Mouse (Mus musculus): Measurements from ENCODE around the gene Gab2.

Gab2 gene

DNA sequence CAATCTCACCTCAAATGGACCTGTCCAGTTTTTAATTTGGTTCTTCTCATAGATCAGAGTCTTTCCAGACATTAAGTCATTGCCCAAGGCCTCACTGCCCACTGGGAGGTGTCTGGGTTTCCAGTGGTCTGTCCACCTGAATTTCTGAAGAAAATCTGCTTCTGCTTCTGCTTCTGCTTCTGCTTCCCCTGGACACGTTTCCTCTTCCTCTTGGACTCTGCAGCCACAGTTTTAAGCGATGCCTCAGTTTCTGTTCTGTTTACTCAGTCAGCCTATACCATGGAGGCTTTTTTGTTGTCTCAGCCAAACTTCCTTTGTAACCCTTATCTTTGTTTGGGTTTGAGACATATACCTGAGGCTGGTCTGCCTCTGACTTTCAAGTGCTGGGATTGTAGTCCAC, 170.3 kb downstream of the Gab2 start:
- no peak for DNase-seq (ENCODE audit: low spot score in 2 of 2)

DNA sequence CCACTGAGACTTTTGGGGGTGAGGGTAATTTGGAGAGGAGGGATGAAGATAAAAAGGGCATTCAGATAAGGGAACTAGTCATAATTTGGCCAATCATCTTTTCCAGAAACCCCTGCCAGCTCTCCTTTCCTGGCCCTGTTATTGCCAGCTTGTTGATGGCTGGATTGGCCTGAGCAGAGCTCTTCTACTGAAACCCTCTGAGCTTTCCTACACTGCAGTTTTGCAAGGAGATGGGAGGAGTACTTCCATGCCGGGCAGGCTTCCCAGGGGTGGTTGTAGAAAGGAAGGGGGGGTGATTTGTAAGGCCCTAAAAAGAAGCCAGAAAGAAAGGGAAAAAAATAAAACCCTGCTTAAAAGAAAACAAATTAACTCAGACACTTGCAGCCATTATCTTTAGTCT, 181.2 kb downstream of the Gab2 start:
- no peak for DNase-seq (ENCODE audit: low spot score in 2 of 2)

DNA sequence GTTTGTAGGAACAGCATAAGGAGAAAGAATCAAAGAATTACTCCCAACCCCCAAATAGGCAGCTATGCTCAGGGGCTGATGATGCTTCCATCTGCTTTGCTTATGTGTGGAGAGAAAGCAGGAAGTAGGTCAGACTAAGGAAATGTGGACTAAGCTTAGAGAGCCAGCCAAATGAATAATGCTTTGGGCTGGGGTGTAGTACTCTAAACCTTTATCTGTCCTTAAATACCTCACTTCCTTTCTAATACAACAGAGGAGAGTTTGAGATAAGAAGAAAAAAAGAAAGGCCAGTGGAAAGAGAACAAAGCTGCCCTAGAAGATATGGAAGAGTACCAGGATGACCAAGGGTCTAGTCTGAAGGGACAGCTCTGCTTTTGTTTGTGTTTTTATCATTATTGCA, 189.0 kb downstream of the Gab2 start:
- no peak for DNase-seq (ENCODE audit: low spot score in 2 of 2)

DNA sequence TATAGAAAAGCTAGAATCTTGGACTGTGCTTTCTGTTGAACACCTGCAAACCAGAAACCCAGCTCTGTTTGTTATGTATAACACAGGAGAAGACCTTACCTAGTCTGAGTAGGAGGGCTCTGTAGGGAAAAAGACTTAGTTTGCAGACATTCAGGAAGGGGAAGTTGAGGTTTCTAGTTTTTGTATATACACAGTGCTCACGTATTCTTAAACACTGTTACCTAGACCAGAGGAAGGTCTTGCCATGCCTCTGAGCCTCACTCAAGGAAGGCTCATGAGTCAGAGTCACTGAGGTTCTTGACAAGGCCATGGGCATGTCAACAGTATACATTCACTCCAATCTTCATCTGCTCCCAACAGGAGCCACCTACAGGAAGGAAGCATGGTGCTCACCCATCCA, 189.7 kb downstream of the Gab2 start:
- DNase-seq (ENCODE audit: low spot score in 2 of 2) = no peak

DNA sequence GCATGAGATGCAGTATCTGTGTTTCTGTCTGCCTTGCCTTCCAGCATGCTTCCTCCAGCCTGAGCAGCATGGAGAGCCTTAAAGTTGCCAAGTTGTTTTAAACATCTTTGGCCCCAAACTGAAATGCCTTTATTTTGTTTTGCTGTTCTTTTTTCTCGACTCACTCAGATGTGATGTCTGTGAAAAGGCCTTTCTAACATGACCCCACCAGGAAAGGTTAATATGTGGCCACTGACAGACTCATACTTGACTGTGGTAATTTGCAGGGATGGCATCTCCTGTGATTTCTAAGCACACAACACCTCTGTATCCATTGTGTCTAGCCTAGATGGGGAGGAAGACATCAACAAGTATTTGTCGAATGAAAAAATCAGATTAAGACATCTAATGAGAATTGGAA, 215.6 kb downstream of the Gab2 start:
- DNase-seq (ENCODE audit: low spot score in 2 of 2) = no peak

DNA sequence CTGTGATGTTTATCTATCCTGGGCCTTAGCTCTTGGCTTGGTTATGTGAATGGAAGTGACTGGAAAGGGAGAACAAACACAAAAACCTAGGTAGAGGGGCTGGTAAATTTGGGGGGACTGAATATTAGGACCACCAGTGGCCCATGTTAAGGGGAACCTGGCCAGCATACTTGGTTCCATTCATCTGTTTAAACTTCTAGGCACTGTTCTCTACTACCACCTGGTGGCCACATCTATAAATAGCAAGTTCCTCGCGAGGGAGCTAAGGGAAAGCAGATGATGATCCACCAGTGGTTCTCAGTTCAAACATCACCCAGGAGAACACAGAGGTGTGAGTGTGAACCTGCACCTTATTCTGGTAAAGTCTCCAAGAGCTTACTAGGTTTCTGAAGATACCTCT, 216.1 kb downstream of the Gab2 start:
- peak; percentile 62 to 87 for DNase-seq (ENCODE audit: low spot score in 2 of 2)

DNA sequence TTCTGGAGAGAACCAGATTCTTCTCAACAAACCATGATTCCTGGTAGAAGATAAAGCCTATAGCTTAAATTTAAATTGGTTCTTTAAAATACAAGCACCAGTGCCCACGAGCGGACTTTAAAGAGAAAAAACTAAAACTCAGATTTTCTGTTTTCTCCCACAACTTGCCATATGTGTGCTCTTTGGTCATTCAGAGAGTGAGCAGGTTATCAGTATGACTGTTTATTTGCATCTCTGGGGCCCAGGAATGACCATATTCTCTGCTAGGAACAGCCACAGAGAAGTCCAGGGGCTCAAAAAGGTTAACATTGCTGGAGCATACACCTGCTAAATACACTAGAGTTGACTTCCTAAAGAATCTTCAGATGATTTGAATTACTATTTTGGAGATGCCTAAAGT, 216.9 kb downstream of the Gab2 start:
- no peak for DNase-seq (ENCODE audit: low spot score in 2 of 2)

DNA sequence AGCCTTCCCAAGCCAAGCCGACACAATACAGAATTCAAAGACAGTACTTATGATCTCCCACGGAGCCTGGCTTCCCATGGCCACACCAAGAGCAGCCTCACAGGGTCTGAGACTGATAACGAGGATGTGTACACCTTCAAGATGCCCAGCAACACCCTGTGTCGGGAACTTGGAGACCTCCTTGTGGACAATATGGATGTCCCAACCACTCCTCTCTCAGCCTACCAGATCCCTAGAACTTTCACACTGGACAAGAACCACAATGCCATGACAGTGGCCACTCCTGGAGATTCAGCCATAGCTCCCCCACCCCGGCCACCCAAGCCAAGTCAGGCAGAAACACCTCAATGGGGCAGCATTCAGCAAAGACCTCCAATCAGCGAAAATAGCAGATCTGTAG, 217.6 kb downstream of the Gab2 start:
- no peak for DNase-seq (ENCODE audit: low spot score in 2 of 2)

DNA sequence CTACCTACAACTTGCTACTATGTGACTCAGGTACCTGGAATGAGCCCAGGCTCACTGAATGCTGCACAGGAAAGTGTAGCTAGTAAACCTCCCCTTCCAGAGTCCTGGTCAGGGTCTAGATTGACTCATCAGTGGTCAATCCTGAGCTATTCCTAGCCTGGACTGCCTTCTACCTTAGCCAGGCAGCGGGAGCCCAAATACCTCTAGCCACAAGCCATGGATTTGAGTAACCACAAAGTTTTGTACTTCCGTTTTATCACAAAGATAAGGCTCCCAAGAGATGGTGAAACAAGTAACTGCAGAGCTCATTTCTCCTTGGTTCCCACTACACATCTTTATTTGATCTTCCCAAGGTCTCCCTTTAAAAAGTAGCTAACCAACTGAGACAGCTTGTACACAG, 219.5 kb downstream of the Gab2 start:
- no peak for DNase-seq (ENCODE audit: low spot score in 2 of 2)

DNA sequence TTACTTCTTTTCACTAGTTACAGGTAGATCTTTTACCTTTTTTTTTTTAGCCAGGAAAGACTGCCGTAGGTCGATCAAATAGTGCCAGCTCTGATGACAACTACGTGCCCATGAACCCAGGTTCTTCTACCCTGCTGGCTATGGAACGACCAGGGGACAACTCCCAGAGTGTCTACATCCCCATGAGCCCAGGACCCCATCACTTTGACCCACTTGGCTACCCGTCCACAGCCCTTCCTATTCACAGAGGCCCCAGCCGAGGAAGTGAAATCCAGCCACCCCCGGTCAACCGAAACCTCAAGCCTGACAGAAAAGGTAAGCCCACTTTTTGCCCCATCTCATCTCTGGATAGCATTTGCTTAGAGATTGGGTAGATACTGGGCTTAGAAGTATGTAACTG, 219.9 kb downstream of the Gab2 start:
- DNase-seq (ENCODE audit: low spot score in 2 of 2) = no peak

DNA sequence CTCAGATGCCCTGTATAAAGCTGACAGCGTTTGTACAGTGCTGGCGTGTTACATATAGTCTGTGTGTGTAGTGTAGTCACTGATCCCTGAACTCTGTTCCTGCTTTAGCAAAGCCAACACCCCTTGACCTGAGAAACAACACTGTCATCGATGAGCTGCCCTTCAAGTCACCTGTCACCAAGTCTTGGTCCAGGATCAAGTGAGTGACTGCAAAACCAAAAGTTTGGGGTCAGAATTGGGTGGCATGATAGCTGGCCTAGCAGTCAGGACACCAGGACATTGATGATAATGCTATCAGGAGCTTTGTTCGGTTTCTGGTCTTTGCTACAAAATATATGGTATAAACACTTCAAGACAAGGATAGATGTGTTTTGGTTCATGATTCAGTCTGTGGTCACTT, 220.9 kb downstream of the Gab2 start:
- DNase-seq (ENCODE audit: low spot score in 2 of 2) = no peak

DNA sequence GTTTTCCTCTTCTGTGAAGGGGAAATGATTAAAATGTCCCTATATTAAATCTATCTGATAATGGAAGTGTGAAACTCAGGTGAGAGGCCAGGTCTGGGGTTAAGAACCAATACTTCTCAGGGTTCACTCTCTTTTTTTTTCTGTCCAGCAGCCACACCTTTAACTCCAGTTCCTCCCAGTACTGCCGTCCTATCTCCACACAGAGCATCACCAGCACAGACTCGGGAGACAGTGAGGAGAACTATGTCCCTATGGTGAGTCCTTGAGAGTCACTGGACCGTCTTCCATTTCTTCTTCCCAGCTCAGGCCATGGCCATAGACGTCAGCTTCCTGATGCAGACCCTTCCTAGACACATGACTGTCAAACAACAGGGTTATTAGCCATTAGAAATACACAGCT, 221.5 kb downstream of the Gab2 start:
- DNase-seq (ENCODE audit: low spot score in 2 of 2) = no peak

DNA sequence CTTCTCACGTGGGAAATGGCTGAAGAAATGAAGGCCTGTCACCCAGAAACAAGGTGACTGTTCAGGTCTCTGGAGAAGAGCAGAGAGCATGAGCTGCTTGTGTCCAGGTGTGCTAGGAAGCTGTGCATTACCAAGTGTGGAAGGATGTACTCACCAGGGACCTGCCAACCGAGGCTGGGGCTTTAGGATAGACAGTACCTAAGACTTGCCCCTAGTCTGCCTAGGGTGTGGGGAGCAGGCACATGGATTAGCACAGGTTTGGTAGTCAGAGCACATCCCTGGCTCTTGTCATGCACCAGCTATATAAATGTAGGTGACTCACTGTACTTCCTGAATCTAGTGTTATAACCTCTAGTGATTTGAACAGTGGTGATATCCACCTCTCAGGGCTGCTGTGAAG, 222.2 kb downstream of the Gab2 start:
- DNase-seq (ENCODE audit: low spot score in 2 of 2) = no peak

DNA sequence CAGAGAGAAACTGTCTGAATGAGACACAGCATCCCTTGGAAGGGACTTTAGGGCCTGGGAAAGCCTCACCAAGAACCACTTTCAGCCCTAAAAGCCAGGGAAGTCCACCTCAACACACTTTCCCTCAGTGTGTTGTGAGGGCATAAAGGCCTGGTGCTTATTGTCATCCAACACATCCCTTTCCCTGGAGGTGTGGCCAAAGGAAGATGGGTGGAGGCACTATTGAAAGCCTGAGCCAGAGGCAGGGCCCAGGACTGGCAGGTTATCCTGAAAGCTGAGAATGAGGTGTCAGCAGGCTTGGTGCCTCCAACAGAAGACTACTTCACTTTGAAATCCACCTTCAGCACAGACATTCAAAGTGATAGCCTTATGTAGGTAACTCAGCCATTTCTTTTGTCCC, 223.1 kb downstream of the Gab2 start:
- no peak for DNase-seq (ENCODE audit: low spot score in 2 of 2)

DNA sequence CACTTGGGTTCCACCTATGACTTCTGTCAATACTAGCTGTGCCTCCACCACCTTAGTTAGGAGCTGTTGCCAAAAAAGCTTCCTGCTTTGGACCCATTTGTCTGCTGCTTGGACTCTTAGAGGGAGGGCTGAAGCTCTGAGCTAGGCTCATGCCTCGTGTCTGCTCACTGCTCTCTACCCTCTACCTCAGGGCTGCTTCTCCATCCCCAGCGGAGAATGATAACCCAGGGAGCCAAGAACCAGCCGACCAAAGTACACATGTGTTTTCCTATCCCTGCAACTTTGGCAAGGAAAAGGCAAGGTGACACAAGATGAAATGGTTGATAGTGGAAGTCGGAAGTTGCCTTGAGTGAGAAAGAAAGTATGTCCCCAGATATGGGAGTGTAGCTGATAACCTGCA, 223.8 kb downstream of the Gab2 start:
- no peak for DNase-seq (ENCODE audit: low spot score in 2 of 2)

DNA sequence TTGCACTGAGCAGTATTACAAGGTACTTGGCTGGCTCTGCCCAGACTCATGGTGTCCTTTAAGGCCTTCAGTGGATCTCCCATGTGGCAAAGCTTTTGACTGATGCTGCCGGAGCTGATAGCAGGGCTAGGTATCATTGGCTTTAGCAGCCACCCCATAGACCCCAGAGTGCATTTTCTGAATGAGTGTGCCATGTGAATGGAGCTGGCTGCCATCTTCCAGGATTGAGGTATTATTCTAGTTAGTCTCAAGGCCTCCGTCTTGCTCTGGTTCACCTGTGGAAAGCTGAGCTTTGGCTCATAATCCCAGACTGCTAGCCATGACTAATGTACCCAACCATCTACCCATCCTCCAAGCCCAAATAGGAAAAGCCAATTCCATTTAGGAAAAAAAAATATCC, 225.4 kb downstream of the Gab2 start:
- DNase-seq (ENCODE audit: low spot score in 2 of 2) = no peak

DNA sequence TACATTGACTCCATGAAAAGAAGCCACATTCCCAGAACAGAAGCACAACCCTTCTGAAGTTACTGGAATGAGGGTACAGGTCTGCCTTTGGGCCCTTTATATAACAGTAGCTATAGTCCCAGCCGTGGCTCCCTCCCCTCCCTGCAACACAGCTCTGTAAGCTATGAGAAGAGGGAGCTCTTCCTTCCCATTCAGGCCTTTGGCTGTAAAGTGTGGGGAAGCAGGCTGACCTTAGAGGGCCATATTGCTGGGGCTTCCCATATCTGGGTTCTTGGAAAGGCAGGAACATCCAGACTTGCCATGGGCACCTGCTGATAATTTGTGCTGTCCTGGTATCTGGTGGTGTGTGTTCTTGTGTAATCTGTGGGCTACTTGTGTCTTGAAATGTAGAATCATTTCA, 226.2 kb downstream of the Gab2 start:
- DNase-seq (ENCODE audit: low spot score in 2 of 2) = no peak

DNA sequence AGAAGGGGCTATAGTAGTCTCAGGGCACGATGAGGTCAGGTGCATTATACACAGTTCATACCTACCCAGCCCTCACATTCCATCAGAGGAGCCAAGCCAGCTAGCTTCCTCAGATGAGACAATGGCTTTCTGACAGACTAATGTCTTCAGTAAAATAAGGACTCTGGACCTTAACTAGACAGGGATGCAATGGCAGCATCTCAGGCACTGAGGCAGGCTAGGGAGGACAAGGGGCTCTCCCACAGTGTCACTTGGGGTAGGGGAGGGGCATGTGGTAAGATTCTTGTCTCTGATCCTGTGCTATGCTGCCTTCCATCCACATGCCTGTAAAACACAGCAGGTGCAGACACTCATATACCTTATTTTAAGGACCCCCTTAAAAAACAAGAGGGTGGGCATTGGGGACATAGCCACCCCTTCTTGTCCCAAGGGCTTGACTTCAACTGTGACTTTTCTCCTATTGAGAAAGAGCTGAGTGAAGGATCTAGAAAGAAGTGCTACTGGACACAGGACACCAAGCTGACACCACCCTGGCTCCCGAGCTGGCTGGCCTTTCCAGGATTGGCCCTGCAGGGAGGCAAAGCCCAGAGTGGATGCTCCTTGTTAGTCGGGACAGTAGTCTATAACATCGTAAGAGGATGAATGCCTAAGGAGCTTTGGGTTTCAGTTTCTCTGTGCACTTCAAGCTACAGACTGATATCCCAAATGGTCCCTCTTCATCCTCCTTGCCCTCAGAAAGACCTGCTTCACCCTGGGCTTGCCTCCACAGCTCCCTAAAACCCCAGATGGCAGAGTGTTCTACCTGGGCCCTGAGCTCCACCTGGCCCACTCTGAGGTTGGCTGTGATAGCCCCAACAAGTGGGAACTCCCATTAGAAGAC, 228.3 kb downstream of the Gab2 start:
- DNase-seq (ENCODE audit: low spot score in 2 of 2) = no peak

DNA sequence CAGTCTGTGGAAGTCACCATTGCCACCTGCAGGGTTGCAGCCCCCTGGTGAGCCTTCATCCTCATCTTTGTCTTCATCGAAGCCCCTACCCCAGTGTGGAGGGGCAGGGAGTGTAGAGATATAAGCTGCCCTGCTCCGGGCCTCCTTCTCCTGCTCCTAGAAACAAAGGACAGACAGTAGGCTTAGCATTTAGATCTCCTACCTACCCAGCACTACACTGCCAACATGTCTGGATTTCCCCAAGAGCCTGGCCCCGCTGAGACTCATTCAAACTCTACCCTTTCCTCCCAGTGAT, 228.9 kb downstream of the Gab2 start:
- DNase-seq (ENCODE audit: low spot score in 2 of 2) = no peak

DNA sequence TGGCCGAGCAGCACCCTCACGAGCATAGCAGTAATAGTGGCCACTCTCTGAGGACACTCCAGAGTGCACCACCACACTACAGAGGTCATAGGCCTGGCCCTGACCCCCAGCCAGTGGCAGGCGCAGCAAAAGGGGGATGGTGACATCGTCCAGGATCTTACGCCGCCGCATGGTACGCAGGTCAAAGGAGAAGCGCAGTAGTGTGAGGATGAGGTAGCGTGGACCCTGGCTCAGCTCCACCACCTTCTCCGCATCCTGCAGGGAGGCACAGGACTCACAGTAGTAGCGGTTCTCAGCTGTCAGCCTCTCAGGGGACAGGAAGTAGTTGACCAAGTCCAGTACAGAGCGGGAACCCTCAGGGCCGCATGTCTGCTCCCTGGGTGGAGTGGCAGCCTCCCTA, 230.2 kb downstream of the Gab2 start:
- no peak for DNase-seq (ENCODE audit: low spot score in 2 of 2)

DNA sequence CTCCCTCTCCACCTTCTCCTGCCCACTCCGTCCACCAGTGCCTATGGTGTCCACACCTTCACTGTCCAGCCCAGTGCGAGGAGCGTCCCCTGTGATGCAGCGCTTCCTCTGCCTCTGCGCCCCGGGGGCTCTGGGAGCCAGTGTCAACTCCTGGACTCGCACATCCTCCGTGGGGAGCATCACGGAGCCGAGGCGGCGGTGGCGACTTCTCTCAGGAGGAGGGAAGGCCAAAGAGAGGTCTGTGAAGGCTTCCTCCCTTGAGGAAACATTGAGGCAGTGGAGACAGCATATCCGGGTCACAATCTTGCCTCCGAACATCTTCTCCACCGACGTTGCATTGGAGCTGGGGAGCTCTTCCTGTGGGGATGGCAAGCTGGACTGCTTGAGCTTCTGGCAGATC, 230.8 kb downstream of the Gab2 start:
- no peak for DNase-seq (ENCODE audit: low spot score in 2 of 2)

DNA sequence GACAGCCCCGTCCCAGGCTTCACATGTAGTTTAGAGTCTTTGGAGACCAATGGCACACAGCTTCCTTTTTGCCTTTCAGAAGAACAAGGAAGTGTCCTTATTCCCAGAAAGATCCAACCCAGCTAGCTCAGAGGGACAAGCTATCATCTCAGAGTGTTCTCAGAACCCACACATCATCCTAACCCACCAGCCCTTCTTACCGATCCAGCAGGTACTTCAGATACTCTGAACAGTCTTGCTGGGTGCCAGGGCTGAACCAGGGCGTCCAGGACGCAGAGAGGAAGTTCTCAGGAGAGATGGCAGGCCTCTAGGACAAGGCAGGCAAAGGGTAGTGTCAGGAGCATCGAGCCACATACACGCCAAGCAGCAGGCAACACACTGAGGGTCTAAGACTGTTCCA, 231.5 kb downstream of the Gab2 start:
- no peak for DNase-seq (ENCODE audit: low spot score in 2 of 2)

DNA sequence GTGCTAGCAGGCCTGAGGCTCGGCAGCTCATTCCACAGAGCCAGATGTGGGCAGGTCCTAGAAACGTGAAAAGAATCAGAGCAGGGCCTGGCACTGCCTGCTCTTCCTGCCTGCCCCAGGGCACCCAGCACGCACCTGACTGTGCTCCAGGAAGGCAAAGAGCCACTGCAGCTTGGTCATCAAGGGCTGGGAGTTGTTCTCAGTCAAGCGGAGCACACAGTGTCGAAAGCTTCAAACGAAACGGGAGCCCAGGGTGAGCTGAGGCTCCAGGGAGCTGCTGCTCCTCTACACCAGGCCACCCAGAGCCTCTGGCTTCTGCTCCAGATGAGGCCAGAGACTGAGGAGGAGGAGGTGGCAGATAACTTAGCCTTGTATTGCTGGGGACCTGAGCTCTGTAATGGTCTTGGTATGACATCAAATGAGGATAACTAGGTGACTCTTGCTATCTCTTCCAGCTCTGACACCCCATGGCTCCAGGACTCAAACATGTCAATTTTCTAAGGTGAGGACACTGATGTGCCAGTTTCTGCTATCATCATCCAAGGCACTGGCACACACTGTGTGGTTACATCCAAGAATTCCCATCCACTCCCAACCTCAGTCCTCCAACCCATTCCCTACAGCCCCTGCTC, 232.1 kb downstream of the Gab2 start:
- no peak for DNase-seq (ENCODE audit: low spot score in 2 of 2)

DNA sequence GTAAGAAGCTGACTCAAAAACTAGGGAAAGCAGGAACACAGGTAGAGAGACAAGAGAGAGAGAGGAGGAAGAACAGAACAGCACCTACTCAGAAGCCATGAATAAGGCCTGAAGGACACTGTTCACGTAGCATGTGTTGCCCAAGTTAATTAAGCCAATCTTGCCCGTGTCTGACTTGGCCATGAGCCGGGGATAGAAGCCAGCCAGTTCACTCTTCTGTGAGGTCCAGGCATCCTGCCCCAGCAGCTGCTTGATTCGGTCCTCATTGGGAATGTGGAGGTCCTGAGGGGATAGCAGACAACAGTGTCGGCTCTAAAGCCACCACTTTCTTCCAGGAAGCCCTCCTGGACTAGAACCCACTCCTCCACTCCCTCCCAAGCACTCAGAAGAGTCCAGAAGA, 233.3 kb downstream of the Gab2 start:
- no peak for DNase-seq (ENCODE audit: low spot score in 2 of 2)

Measured in frontal cortex, postnatal 36 days (tissue).